Mouse (Mus musculus) Patski (cell line): ENCODE data around the gene Chst11. TPM values are rescaled to one million over a fixed set of nuclear protein-coding genes. Genes with fewer than 3 reads are reported as not detected.
A peak's percentile ranks its signal among the peaks of the same experiment; 100 is the strongest.

Source experiments
- ATAC-seq: fragments of 100-300 bp; one replicate; pipeline ENCODE4 v1.8.0; 2021
- CTCF ChIA-PET: fragments of 350-600 bp; sonication (Branson Sonifier 250); formaldehyde crosslinking; loops from one replicate; lab custom pipeline; 2022; ENCODE audit warnings: inconsistent platforms; lab: Charles Lee
- POLR2A ChIA-PET: fragments of 350-600 bp; sonication (Branson Sonifier 250); formaldehyde crosslinking; loops from one replicate; lab custom pipeline; 2022; ENCODE audit warnings: antibody characterized with exemption, inconsistent platforms; lab: Charles Lee
- DNase-seq: peaks from one replicate; pipeline ENCODE4 v3.0.0-alpha.2; 2011; ENCODE audit warnings: low read depth, low spot score
- H3K27me3 ChIP-seq: fragments of 371-371 bp; one replicate; pipeline ENCODE4 v1.5.1; 2021
- CTCF ChIP-seq: fragments of 100-300 bp; IDR thresholded peaks from one replicate; pipeline ENCODE4 v1.5.1; 2021
- in situ Hi-C: fragments of 300-500 bp; cut with MboI; formaldehyde crosslinking; loops from 3 replicates; pipeline ENCODE4 v1.11.1; 2018; ENCODE audit warnings: low pct_unique_long_range_greater_than_20kb, mixed read lengths
- polyA plus RNA-seq: library from polyadenylated mRNA; unstranded; gene quantifications from one replicate; pipeline ENCODE4 v1.2.3, GENCODE M21; 2021

Chst11 gene
- polyA plus RNA-seq, 1 experiment from 2014 or later: 10.3 TPM

GRCm38 (mm10) chr10:83166272-83166671, 181.0 kb downstream of the Chst11 start:
- CTCF ChIA-PET: no interaction called here
- H3K27me3 ChIP-seq: no peaks in the 10 kb centered on the region
- DNase-seq: no peak
- ATAC-seq: no peak
- TF ChIP-seq CTCF: no peak
- POLR2A ChIA-PET: no interaction called here
- in situ Hi-C loops: no loop called here

GRCm38 (mm10) chr10:83167492-83167891, 182.2 kb downstream of the Chst11 start:
- DNase-seq: no peak

DNA sequence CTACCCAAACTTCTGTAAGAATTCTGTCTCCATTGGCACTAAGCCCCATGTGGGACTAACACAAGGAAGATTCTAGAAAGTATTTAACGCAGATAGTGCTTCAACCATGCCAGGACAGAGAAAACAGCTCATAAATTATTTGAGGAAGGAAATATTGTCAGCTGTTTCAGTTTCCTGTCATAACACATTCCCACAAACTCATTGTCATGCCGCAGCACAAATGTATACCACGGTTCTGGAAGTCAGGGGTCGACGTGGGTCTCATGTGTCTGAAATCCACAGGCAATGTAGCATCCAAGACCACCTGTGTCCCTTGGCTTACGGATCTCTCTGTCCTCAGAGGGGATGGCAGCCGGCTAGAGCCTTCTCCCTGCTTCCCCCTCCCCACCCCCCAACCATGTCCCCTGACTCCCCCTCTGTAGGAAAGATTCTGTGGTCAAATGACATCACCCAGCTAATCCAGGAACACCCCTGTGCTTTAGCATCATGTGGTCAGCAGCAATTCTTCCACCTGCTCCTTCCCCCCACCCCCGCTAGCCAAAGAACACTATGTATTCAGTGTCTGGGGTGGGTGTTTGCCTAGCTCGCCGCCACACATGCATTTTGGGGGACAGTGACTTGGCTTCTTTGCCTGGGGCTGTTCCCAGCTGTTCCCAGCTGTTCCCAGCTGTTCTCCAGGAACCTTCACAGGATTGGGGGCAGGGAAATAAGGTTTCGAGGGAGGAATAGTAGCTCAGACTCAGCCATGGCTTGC, 183.2 kb downstream of the Chst11 start:
- no peak for DNase-seq
- no peaks in the 10 kb centered on the region for H3K27me3 ChIP-seq
- POLR2A ChIA-PET: interaction anchor here (0.7 kb wide), 1 partner anchor 13 kb away, joined by 3 read pairs; no protein-coding TSS in a partner anchor
- CTCF ChIA-PET: no interaction called here
- ATAC-seq: no peak
- no peak for TF ChIP-seq CTCF
- in situ Hi-C loops: no loop called here

More at GRCm38 (mm10) chr10:83167492-83167891, 182.2 kb downstream of the Chst11 start:
- ChIA-PET POLR2A (no interaction called here), CTCF (no interaction called here)
- no peaks in the 10 kb centered on the region for H3K27me3 ChIP-seq
- TF ChIP-seq CTCF: no peak
- no peak for ATAC-seq
- in situ Hi-C loops: no loop called here

- in situ Hi-C loops: no loop called here
- no peak for ATAC-seq
Observed at GRCm38 (mm10) chr10:83169554-83169953, 184.3 kb downstream of the Chst11 start.

GRCm38 (mm10) chr10:83178151-83178550, 192.9 kb downstream of the Chst11 start:
- ChIA-PET POLR2A (no interaction called here), CTCF (no interaction called here)
- in situ Hi-C loops: no loop called here
- no peak for TF ChIP-seq CTCF
- peak; percentile 37 for ATAC-seq
- no peak for DNase-seq
- no peaks in the 10 kb centered on the region for H3K27me3 ChIP-seq

More at GRCm38 (mm10) chr10:83169554-83169953, 184.3 kb downstream of the Chst11 start:
- TF ChIP-seq CTCF: no peak
- ChIA-PET POLR2A (interaction anchor here (0.6 kb wide), 2 partner anchors 11 to 369 kb away, joined by 3 to 4 read pairs; no protein-coding TSS in a partner anchor), CTCF (interaction anchor here (2.1 kb wide), 1 partner anchor 259 kb away, joined by 6 read pairs; no protein-coding TSS in a partner anchor)
- no peaks in the 10 kb centered on the region for H3K27me3 ChIP-seq
- DNase-seq: no peak

GRCm38 (mm10) chr10:83178661-83179060, 193.4 kb downstream of the Chst11 start:
- ATAC-seq (no peak), DNase-seq (no peak)
- TF ChIP-seq CTCF: no peak
- CTCF ChIA-PET: no interaction called here
- POLR2A ChIA-PET: no interaction called here
- in situ Hi-C loops: no loop called here
- no peaks in the 10 kb centered on the region for H3K27me3 ChIP-seq

DNA sequence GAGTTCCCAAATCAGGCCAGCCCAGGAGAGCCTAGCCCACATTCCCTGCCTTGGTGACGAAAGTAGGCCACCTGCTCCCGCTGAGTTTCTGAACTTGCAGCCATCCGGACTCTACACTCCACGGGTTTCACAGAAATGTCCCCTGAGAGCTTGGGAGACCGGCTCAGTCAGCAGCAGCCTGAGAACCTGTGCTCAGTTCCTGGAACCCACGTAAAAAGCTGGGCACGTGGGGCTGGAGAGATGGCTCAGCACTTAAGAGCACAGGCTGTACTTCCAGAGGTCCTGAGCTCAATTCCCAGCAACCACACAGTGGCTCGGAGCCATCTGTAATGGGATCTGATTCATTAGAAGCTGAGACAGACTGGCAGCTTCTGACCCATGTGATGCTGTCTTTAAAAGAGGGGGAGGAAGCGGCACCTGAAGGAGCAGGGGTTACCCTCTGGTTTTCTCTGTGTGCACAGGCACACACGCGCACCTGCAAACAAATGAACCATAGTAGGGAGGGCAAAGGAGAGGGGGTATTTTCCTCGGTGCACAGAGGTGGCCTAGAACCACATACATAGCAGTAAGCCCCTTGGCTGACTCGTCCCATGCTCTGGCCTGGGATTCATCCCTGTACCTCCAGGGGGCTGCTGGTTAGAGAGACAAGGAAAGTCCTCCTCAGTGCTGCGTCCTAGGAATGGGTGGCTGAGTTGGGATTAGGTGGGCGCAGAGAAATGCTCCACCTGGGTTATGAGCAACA, 196.7 kb downstream of the Chst11 start:
- POLR2A ChIA-PET: no interaction called here
- H3K27me3 ChIP-seq: no peaks in the 10 kb centered on the region
- in situ Hi-C loops: no loop called here
- CTCF ChIA-PET: interaction anchor here (0.7 to 1.4 kb wide), 2 partner anchors 105 to 272 kb away, joined by 4 read pairs; no protein-coding TSS in a partner anchor
- no peak for TF ChIP-seq CTCF
- DNase-seq: no peak
- no peak for ATAC-seq

GRCm38 (mm10) chr10:83182573-83182960, 197.3 kb downstream of the Chst11 start:
- in situ Hi-C loops: no loop called here
- TF ChIP-seq CTCF: no peak
- DNase-seq: no peak
- CTCF ChIA-PET: interaction anchor here (0.7 to 1.4 kb wide), 2 partner anchors 105 to 273 kb away, joined by 4 read pairs; no protein-coding TSS in a partner anchor
- H3K27me3 ChIP-seq: no peaks in the 10 kb centered on the region
- ATAC-seq: no peak
- POLR2A ChIA-PET: no interaction called here

GRCm38 (mm10) chr10:83183634-83184479, 198.6 kb downstream of the Chst11 start:
- DNase-seq: no peak
- no peak for ATAC-seq
- H3K27me3 ChIP-seq: no peaks in the 10 kb centered on the region
- ChIA-PET POLR2A (interaction anchor here (0.6 kb wide), 1 partner anchor 22 kb away, joined by 3 read pairs; no protein-coding TSS in a partner anchor), CTCF (interaction anchor here (1.4 kb wide), 1 partner anchor 274 kb away, joined by 4 read pairs; no protein-coding TSS in a partner anchor)
- in situ Hi-C loops: no loop called here
- TF ChIP-seq CTCF: no peak
